Comparison of ENCODE assay signal across 29 mouse cellular contexts in the genomic region with DNA sequence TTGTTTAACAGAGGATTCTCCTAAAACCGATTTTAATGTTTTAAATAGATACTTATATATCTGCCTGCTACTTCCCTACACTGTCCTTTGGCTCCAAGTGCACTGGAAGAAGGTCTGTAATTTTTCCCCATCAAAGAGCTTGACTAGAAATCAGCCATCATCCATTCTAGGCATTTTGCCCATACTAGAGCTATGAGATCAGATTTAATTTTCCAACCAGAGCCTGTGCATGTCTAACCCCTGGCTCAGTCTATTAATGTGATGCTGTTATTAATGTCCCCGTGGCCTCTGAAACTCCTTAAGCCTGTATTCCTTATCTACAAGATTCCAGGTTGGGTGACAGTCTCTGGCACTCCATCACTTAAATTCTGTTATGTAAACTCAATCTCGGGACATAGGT.
DNase-seq lines count a peak whose midpoint lies in the region; ATAC-seq and TF ChIP-seq lines count a peak whose summit lies in the region.
"Had no signal": no experiment of that assay in that cellular context is flagged by ENCODE, and none has a peak within 500 bp of the region (broad histone marks: within the 10 kb centered on the region; RNA-seq: fewer than 3 reads in every experiment).

No protein-coding gene starts in this region.

- H3K36me3 ChIP-seq in forebrain, embryonic 16.5 days (ENCODE audit: control insufficient read depth, insufficient read depth), result no peaks in the 10 kb centered on the region
- H3K36me3 ChIP-seq in forebrain, embryonic 13.5 days (ENCODE audit: poor library complexity, severe bottlenecking), result peaks cover 8% of the 10 kb centered on the region
- H3K36me3 ChIP-seq in kidney, postnatal 0 days (ENCODE audit: insufficient read depth, low read length), result 0 out of 2 replicates have a peak, but pooled peaks cover 6% of the 10 kb centered on the region
- H3K36me3 ChIP-seq: stomach, embryonic 15.5 days had no signal

- CTCF ChIA-PET in Patski (lab: Charles Lee), result no interaction called here

- in situ Hi-C loops in Patski (cut with MboI; ENCODE audit: low pct_unique_long_range_greater_than_20kb), result no loop called here

- TF ChIP-seq CTCF in kidney, postnatal 0 days (IDR thresholded peaks at IDR 0.05; ENCODE audit: low read depth), result no peak
- no peak for TF ChIP-seq CTCF in Patski (IDR thresholded peaks at IDR 0.05)

- no peaks in the 10 kb centered on the region for H3K27me3 ChIP-seq in forebrain, embryonic 16.5 days (replicated peaks; ENCODE audit: control insufficient read depth, insufficient read depth, low read length)
- no peaks in the 10 kb centered on the region for H3K27me3 ChIP-seq in forebrain, embryonic 13.5 days
- H3K27me3 ChIP-seq in kidney, postnatal 0 days (ENCODE audit: insufficient read depth, low read length), result no peaks in the 10 kb centered on the region
- no peaks in the 10 kb centered on the region for H3K27me3 ChIP-seq in Patski
- H3K27me3 ChIP-seq: embryonic facial prominence, embryonic 12.5 days; hindbrain, embryonic 15.5 days; limb, embryonic 12.5 days; midbrain, embryonic 13.5 days; neural tube, embryonic 13.5 days; stomach, embryonic 15.5 days had no signal

- peak; percentile 43; the same call in 1 of the 2 replicates for ATAC-seq in forebrain, embryonic 16.5 days
- no peak for ATAC-seq in forebrain, embryonic 13.5 days
- no peak for ATAC-seq in kidney, postnatal 0 days (replicated peaks; ENCODE audit: low FRiP score, low read depth)
- peak; percentile 80 for ATAC-seq in Patski
- no peak for ATAC-seq in granulocyte monocyte progenitor cell, adult 5-6 weeks (replicated peaks; ENCODE audit: poor library complexity, severe bottlenecking)
- ATAC-seq: lung, postnatal 0 days; midbrain, embryonic 13.5 days had no signal

- no peak overlapping the region for H3K27ac ChIP-seq in forebrain, embryonic 16.5 days (ENCODE audit: low read length)
- H3K27ac ChIP-seq in forebrain, embryonic 13.5 days, result no peak overlapping the region
- no peak overlapping the region for H3K27ac ChIP-seq in kidney, postnatal 0 days
- H3K27ac ChIP-seq: embryonic facial prominence, embryonic 12.5 days; hindbrain, embryonic 15.5 days; limb, embryonic 12.5 days; macrophage; midbrain, embryonic 13.5 days; neural tube, embryonic 13.5 days; stomach, embryonic 15.5 days had no signal

- H3K4me3 ChIP-seq in forebrain, embryonic 16.5 days (replicated peaks; ENCODE audit: low read length), result no peak overlapping the region
- no peak overlapping the region for H3K4me3 ChIP-seq in forebrain, embryonic 13.5 days
- H3K4me3 ChIP-seq in kidney, postnatal 0 days (replicated peaks; ENCODE audit: low read depth, low read length), result no peak overlapping the region
- H3K4me3 ChIP-seq: embryonic facial prominence, embryonic 12.5 days; hindbrain, embryonic 15.5 days; limb, embryonic 12.5 days; midbrain, embryonic 13.5 days; neural tube, embryonic 13.5 days; stomach, embryonic 15.5 days had no signal

- WGBS in forebrain, embryonic 16.5 days, result 72% methylated on average over 3 of the region's 3 CpGs
- 81% methylated on average over 3 of the region's 3 CpGs for WGBS in forebrain, embryonic 13.5 days
- WGBS in kidney, postnatal 0 days, result 75% methylated on average over 3 of the region's 3 CpGs

- H3K9me3 ChIP-seq in forebrain, embryonic 16.5 days (ENCODE audit: control insufficient read depth, low read length), result no peaks in the 10 kb centered on the region
- H3K9me3 ChIP-seq in forebrain, embryonic 13.5 days (replicated peaks), result no peaks in the 10 kb centered on the region
- no peaks in the 10 kb centered on the region for H3K9me3 ChIP-seq in kidney, postnatal 0 days (replicated peaks; ENCODE audit: low read length)
- H3K9me3 ChIP-seq: embryonic facial prominence, embryonic 12.5 days; hindbrain, embryonic 15.5 days; limb, embryonic 12.5 days; midbrain, embryonic 13.5 days; neural tube, embryonic 13.5 days; stomach, embryonic 15.5 days had no signal

- POLR2A ChIA-PET in Patski (lab: Charles Lee), result no interaction called here

- H3K4me2 ChIP-seq in forebrain, embryonic 16.5 days (ENCODE audit: low read length), result no peak overlapping the region
- no peak overlapping the region for H3K4me2 ChIP-seq in forebrain, embryonic 13.5 days
- no peak overlapping the region for H3K4me2 ChIP-seq in kidney, postnatal 0 days (ENCODE audit: low read length)
- H3K4me2 ChIP-seq: embryonic facial prominence, embryonic 12.5 days; heart, embryonic 11.5 days; hindbrain, embryonic 15.5 days; limb, embryonic 12.5 days; liver, embryonic 11.5 days; midbrain, embryonic 13.5 days; neural tube, embryonic 13.5 days; stomach, embryonic 15.5 days had no signal

- peaks cover 3% of the 10 kb centered on the region for H3K4me1 ChIP-seq in forebrain, embryonic 16.5 days (replicated peaks; ENCODE audit: control insufficient read depth, insufficient read depth, low read length)
- peaks cover 12% of the 10 kb centered on the region for H3K4me1 ChIP-seq in forebrain, embryonic 13.5 days
- H3K4me1 ChIP-seq in kidney, postnatal 0 days (replicated peaks; ENCODE audit: insufficient read depth, low read length), result 0 out of 2 replicates have a peak, but pooled peaks cover 6% of the 10 kb centered on the region
- H3K4me1 ChIP-seq: hindbrain, embryonic 15.5 days; limb, embryonic 12.5 days had no signal

- DNase-seq in kidney, postnatal 0 days (ENCODE audit: low spot score), result peak; percentile 15
- DNase-seq in kidney, adult 18-20 months, result no peak
- DNase-seq in Muller cell, postnatal 12 days (ENCODE audit: inconsistent ontology term), result peak; percentile 65
- no peak for DNase-seq in Patski (ENCODE audit: low read depth, low spot score)
- no peak for DNase-seq in cerebellum, postnatal 4 days (ENCODE audit: low spot score in 2 of 2)
- DNase-seq: adrenal gland, postnatal 14 days; B cell, adult 2 months; cerebellum, adult 2 months; cerebellum, postnatal 14 days; gastrocnemius, postnatal 25 days; heart, adult 18-20 months; heart, postnatal 10 days; kidney, adult 2 months; kidney, postnatal 4 days; layer of hippocampus, adult 9-11 months; thymus, postnatal 14 days had no signal

- no peak overlapping the region for H3K9ac ChIP-seq in forebrain, embryonic 16.5 days (replicated peaks; ENCODE audit: low read depth, low read length)
- H3K9ac ChIP-seq in forebrain, embryonic 13.5 days, result no peak overlapping the region
- H3K9ac ChIP-seq in kidney, postnatal 0 days (ENCODE audit: low read depth, low read length), result no peak overlapping the region
- H3K9ac ChIP-seq: embryonic facial prominence, embryonic 12.5 days; hindbrain, embryonic 15.5 days; limb, embryonic 12.5 days; midbrain, embryonic 13.5 days; neural tube, embryonic 13.5 days; stomach, embryonic 15.5 days had no signal

Comparison
In these comparisons a context has a peak if more than half of its experiments do, and no peak if none do; other contexts are left out.
1. ATAC-seq: peak in forebrain, embryonic 16.5 days (single experiment) and Patski (single experiment); none in forebrain, embryonic 13.5 days (single experiment), kidney, postnatal 0 days (single experiment) and granulocyte monocyte progenitor cell, adult 5-6 weeks (single experiment).
2. DNase-seq: peak in kidney, postnatal 0 days (single experiment) and Muller cell, postnatal 12 days (single experiment); none in kidney, adult 18-20 months (single experiment), Patski (single experiment) and cerebellum, postnatal 4 days (0 of 2).